Mouse (Mus musculus): ENCODE data around the gene Tsr3.
"Not testable (repeated sequence)": the region's sequence is repeated elsewhere in the genome, so short reads cannot be mapped to it uniquely, and the experiment has no call there.

Gene Tsr3

GRCm38 (mm10) chr17:25239695-25240636 is at the start of gene Tsr3, which contains the start of gene Gnptg:
Tsr3 (plus strand) TSS chr17:25240170.
Gnptg (minus strand) TSS chr17:25240124.
- peak; percentile 88 for DNase-seq (ENCODE audit: low spot score)

- DNase-seq (ENCODE audit: low spot score) = no peak
Measured at GRCm38 (mm10) chr17:25202401-25202800, 37.6 kb upstream of the Tsr3 start.

GRCm38 (mm10) chr17:25210006-25210405 is 30.0 kb upstream of the Tsr3 start:
- no peak for DNase-seq (ENCODE audit: low spot score)

DNA sequence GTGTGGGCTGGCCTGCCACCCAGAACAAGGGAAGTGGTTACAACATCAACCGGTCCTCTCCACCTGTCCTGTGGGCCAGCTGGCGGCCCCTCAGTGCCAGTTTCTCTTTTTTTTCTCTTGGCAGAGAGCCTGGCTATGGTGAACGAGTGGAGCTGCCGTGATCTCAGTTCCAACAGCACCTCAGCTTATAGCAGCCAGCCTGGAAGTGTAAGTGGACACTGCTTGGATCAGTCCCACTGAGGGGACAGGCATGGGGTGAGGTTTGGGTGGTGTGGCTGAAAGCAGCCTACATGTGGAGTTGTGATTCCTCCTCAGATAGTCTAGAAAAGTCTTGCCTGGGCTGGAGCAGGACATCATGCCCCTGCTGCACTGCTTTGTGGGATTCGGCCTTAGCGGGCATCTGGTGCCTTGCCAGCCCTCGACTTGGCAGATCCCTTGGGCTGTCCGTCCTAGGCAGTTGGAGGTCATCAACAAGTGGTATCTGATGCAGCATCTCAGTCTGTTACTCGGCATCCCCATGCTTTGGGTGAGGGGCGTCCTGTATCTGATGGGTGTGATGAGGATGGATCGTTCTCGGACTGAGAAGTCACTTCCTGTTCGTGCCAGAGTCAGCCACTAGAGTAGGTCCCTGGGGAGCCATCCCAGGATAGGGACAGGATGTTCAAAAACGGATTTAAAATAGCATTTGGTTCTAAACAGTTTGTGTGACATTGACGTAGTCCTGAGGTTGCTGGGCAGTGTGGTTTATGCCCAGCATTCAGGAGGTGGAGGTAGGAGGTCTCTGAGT is 29.1 kb upstream of the Tsr3 start:
- no peak for DNase-seq (ENCODE audit: low spot score)

- no peak for DNase-seq (ENCODE audit: low spot score)
Measured at GRCm38 (mm10) chr17:25211705-25212104, 28.3 kb upstream of the Tsr3 start.

GRCm38 (mm10) chr17:25215431-25215830 is 24.5 kb upstream of the Tsr3 start:
- DNase-seq (ENCODE audit: low spot score) = no peak

DNA sequence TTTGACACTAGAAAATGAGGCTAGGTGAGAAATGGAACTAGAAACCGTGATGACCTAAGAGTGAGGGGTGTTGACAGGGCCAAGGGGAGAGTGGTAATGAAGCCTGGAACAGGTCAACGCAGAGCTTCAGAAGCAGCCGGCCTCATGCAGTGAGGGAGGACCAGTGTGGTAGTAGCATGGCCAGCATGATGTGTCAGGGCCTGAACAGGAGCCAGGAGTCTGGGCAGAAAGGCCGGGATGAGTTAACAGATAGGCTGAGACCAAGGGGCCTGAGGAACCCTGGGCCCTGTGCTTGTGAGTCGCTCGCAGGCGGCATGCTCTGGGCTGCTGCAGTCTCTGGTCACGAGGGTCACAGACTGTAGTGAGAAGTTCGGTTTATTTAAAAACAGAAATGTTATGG is 21.0 kb upstream of the Tsr3 start:
- no peak for DNase-seq (ENCODE audit: low spot score)

DNA sequence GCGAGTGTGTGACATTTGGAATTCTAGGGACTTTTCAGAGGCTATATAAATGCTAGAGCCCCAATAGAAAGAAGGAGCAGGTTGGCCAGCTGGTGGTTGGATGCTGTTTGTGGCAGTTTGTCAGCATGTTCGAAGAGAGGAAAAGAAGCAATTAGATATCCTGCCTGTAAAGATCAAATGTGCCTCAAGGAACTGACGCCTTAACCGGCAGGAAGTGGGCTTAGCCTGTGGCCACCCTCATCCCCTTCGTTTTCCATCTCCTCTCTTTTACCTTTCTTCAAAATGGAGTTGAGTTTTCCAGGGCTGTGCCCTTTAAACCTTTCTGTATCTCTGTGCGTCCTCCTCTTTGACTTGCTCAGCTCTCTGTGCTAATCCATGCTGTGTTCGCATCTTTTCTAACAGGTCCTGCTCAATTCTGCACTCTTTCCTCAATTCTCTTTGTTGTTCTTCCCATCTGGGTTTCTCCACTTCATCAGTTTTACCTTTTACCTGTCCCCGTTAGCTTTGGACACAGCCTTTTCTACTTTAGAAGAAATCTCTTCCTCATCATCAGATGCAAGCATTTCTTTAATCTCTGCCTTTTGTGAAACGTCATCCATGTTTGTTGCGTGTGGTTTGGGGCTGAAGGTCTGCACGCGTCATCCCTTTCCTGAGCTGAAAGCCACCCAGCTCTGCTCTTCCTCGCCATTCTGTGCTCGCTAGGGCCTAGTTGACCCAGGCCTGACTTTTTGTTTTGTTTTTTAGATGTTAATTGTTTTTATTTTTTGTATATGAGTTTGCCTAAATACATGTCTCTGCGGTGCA is 20.3 kb upstream of the Tsr3 start:
- DNase-seq (ENCODE audit: low spot score) = peak; percentile 69

- DNase-seq (ENCODE audit: low spot score) = no peak
Measured at GRCm38 (mm10) chr17:25220746-25221145, 19.2 kb upstream of the Tsr3 start.

GRCm38 (mm10) chr17:25221821-25222503 is 18.0 kb upstream of the Tsr3 start:
- peak; percentile 67 for DNase-seq (ENCODE audit: low spot score)

GRCm38 (mm10) chr17:25222504-25222940 is 17.4 kb upstream of the Tsr3 start:
- DNase-seq (ENCODE audit: low spot score) = peak; percentile 41

- DNase-seq (ENCODE audit: low spot score) = peak; percentile 30
Measured at GRCm38 (mm10) chr17:25222951-25223601, 16.9 kb upstream of the Tsr3 start.

DNA sequence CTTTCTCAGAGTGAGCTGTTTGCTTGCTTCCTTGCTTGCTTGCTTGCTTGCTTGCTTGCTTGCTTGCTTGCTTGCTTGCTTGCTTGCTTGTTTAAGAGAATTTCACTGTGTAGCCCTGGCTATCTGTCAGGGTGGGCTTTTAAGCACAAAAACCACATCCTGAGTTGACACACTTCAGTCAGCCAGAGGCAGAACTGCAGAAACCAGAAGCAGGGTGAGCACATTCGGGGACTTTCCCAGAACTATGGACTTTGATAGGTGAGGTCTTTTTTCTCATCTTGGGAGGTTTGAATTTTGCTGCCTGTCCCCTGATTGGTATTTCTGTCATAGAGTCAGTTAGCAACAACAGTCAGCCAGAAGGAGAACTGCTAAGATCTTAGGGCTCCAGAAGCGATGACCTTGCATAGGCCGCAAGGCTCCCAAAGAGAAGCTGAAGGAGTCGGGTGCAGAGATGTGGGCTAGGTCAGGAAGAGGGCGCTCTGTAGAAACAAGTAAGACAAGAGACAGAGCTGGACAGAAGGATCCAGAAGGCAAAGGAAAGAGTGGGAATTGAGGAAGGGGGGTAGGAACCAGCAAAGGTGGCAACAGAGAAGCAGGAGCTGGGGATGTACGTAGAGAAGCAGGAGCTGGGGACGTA is 15.3 kb upstream of the Tsr3 start:
- DNase-seq (ENCODE audit: low spot score) = peak; percentile 88

DNA sequence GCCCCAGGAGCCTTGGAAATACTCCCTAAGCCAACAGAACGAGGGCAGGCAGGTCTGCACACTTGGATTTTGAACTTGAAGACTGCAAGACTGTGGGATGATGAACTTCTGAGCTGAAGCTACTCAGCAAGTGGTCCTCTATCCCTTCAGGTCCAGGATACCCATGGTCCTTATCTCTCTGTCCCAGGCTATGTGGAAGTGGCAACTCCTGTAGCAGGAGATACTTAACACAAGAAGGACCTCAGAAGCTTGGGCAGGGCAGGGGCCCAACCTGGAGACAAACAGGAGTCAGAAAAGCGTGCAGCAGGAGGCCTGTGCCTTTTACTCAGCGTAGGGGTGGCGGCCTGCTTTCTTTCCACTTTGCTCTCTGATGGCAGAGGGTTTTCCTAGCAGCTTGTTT is 14.3 kb upstream of the Tsr3 start:
- no peak for DNase-seq (ENCODE audit: low spot score)

GRCm38 (mm10) chr17:25227991-25228390 is 12.0 kb upstream of the Tsr3 start:
- DNase-seq (ENCODE audit: low spot score) = no peak

GRCm38 (mm10) chr17:25230014-25230655 is 9.8 kb upstream of the Tsr3 start:
- DNase-seq (ENCODE audit: low spot score) = not testable (repeated sequence)

- DNase-seq (ENCODE audit: low spot score) = no peak
Measured at GRCm38 (mm10) chr17:25230700-25231099, 9.3 kb upstream of the Tsr3 start.

DNA sequence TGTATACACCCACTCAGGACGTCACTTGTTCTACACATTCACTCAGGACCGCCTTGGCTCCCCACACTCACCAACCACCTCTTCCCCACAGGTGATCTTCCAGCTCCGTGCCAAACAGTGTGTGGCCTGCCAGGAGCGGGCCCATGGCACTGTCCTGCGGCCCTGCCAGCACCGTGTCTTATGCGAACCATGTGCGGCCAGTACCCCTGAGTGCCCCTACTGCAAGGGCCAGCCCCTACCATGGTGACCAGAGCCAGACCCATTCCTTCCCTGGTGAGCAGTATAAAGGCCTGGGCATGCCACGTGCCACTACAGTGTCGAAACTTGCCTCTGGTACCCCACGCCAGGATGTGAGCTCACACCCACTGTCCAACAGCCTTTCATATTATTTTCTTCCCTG is 8.3 kb upstream of the Tsr3 start:
- DNase-seq (ENCODE audit: low spot score) = not testable (repeated sequence)

DNA sequence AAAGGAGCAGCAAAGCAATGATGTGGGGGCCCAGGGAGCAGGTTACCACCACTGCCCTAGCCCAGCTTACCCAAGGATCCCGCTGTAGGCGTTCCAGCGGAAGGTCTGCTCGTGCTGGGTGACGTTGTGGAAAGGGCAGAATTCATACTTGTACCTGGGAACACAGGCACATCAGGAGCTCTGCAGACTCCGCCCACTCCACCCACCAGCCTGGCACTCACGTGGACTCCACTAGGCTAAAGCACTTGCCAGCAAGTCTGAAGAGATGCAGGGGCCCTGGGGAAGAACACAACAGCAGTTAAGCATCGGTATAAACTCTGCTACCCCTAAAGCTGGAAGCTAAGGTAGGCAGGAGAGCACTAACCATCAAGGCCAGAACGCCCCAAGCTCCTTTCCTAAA is 4.3 kb upstream of the Tsr3 start:
- no peak for DNase-seq (ENCODE audit: low spot score)

Measured in T-cell, adult 2 months (primary cell).